Mouse (Mus musculus): ENCODE data around the gene Trim44. TPM values are rescaled to one million over a fixed set of nuclear protein-coding genes. Genes with fewer than 3 reads are reported as not detected.

The Trim44 gene
- polyA plus RNA-seq, 1 experiment: 108 TPM

- Histone ChIP-seq H3K4me1 (ENCODE audit: control insufficient read depth, insufficient read depth, low read length) (peaks cover 6% of the 10 kb centered on the region), H3K4me3 (ENCODE audit: insufficient read depth, low read depth, low read length) (no peak overlapping the region), H3K27ac (ENCODE audit: insufficient read depth, low read depth, low read length) (no peak overlapping the region)
- WGBS: 54% methylated on average over 1 of the region's 1 CpGs
- TF ChIP-seq POLR2A (IDR thresholded peaks at IDR 0.05; ENCODE audit: insufficient read depth, low read depth, low read length) (no peak), CTCF (IDR thresholded peaks at IDR 0.05; ENCODE audit: insufficient read depth, low read depth, low read length) (no peak)
These were observed 115.6 kb downstream of the Trim44 start for GRCm38 (mm10) chr2:102292051-102292450.

DNA sequence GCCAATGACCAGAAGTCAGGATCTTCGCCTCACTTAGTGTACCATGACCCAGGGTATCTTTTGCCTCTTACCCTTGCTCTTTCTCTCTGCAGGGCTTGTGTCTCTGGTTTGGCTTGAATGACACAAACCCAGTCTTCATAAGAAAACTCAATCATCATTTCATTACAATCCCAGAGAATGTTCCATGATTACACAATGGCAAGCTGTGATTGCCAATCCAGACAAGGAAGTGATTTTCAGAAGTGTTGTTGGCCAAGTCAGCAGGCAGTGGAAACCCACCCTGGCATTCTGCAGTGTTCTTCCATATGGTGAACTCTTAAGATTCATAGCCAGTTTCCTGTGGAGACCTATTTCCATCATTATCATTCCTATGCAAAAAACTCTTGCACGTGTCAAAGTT is 116.1 kb downstream of the Trim44 start:
- WGBS: 89% methylated on average over 2 of the region's 2 CpGs
- Histone ChIP-seq H3K27ac (ENCODE audit: insufficient read depth, low read depth, low read length) (no peak overlapping the region; the same call in 1 of the 2 replicates), H3K4me1 (ENCODE audit: control insufficient read depth, insufficient read depth, low read length) (peaks cover 6% of the 10 kb centered on the region), H3K4me3 (ENCODE audit: insufficient read depth, low read depth, low read length) (no peak overlapping the region)
- TF ChIP-seq CTCF (IDR thresholded peaks at IDR 0.05; ENCODE audit: insufficient read depth, low read depth, low read length) (no peak), POLR2A (IDR thresholded peaks at IDR 0.05; ENCODE audit: insufficient read depth, low read depth, low read length) (no peak)

- peaks cover 5% of the 10 kb centered on the region for H3K4me1 ChIP-seq (ENCODE audit: control insufficient read depth, insufficient read depth, low read length)
- H3K4me3 ChIP-seq (ENCODE audit: insufficient read depth, low read depth, low read length): no peak overlapping the region
- TF ChIP-seq CTCF (IDR thresholded peaks at IDR 0.05; ENCODE audit: insufficient read depth, low read depth, low read length): no peak
- no peak for TF ChIP-seq POLR2A (IDR thresholded peaks at IDR 0.05; ENCODE audit: insufficient read depth, low read depth, low read length)
- H3K27ac ChIP-seq (ENCODE audit: insufficient read depth, low read depth, low read length): no peak overlapping the region; the same call in 1 of the 2 replicates
- 58% methylated on average over 5 of the region's 5 CpGs for WGBS
These were observed 117.6 kb downstream of the Trim44 start for GRCm38 (mm10) chr2:102290041-102290440.

DNA sequence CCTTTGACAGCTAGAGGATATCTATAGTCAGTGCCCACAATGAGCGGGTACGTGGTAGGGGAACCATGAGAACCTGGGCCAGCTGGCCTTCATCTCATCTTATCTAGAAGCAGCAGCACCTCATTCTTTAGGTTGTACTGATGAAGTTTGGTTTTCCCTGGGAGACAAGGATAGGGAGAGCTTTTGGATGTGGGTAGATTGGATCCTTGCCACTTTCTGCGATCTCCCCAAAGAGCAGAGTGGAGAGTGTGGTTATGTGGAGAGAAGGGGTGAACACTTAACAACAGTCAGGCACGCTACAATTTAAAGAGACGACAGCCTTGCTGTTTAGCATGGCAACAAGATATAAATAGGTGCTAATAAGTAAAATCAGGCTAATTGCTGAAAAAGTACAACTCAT is 119.0 kb downstream of the Trim44 start:
- H3K4me1 ChIP-seq (ENCODE audit: control insufficient read depth, insufficient read depth, low read length): peaks cover 2% of the 10 kb centered on the region; the same call in 1 of the 2 replicates
- 43% methylated on average over 5 of the region's 5 CpGs for WGBS
- no peak for TF ChIP-seq POLR2A (IDR thresholded peaks at IDR 0.05; ENCODE audit: insufficient read depth, low read depth, low read length)
- TF ChIP-seq CTCF (IDR thresholded peaks at IDR 0.05; ENCODE audit: insufficient read depth, low read depth, low read length): no peak
- H3K4me3 ChIP-seq (ENCODE audit: insufficient read depth, low read depth, low read length): no peak overlapping the region
- peak overlapping the region; percentile 79 for H3K27ac ChIP-seq (ENCODE audit: insufficient read depth, low read depth, low read length)

DNA sequence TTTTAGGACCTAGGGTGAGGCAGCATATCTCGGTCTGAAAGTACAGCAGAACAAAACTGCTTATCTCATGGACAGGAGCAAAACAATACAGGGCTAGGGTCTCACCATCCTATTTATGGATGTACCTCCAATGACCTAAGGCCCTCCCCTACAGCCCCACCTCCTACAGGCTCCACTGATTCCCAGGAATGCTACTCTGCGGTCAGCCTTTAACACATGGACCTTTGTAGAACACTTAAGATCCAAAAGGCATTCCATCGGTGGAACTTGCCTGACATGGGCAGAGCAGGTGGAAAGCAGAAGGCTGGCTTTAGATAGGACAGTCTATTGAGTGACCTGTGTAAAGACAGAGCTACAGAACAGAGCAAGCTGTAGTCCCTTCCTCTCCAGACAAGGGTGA is 120.3 kb downstream of the Trim44 start:
- H3K4me3 ChIP-seq (ENCODE audit: insufficient read depth, low read depth, low read length): no peak overlapping the region
- 76% methylated on average over 3 of the region's 3 CpGs for WGBS
- TF ChIP-seq CTCF (IDR thresholded peaks at IDR 0.05; ENCODE audit: insufficient read depth, low read depth, low read length): no peak
- TF ChIP-seq POLR2A (IDR thresholded peaks at IDR 0.05; ENCODE audit: insufficient read depth, low read depth, low read length): no peak
- peaks cover 2% of the 10 kb centered on the region; the same call in 1 of the 2 replicates for H3K4me1 ChIP-seq (ENCODE audit: control insufficient read depth, insufficient read depth, low read length)
- H3K27ac ChIP-seq (ENCODE audit: insufficient read depth, low read depth, low read length): no peak overlapping the region; the same call in none of the 2 replicates

- Histone ChIP-seq H3K27ac (ENCODE audit: insufficient read depth, low read depth, low read length) (no peak overlapping the region), H3K4me3 (ENCODE audit: insufficient read depth, low read depth, low read length) (no peak overlapping the region), H3K4me1 (ENCODE audit: control insufficient read depth, insufficient read depth, low read length) (peaks cover 6% of the 10 kb centered on the region; the same call in 1 of the 2 replicates)
- WGBS: 88% methylated on average over 7 of the region's 7 CpGs
- TF ChIP-seq CTCF (IDR thresholded peaks at IDR 0.05; ENCODE audit: insufficient read depth, low read depth, low read length): no peak
- TF ChIP-seq POLR2A (IDR thresholded peaks at IDR 0.05; ENCODE audit: insufficient read depth, low read depth, low read length): no peak
These were observed 125.5 kb downstream of the Trim44 start for GRCm38 (mm10) chr2:102282081-102282480.

DNA sequence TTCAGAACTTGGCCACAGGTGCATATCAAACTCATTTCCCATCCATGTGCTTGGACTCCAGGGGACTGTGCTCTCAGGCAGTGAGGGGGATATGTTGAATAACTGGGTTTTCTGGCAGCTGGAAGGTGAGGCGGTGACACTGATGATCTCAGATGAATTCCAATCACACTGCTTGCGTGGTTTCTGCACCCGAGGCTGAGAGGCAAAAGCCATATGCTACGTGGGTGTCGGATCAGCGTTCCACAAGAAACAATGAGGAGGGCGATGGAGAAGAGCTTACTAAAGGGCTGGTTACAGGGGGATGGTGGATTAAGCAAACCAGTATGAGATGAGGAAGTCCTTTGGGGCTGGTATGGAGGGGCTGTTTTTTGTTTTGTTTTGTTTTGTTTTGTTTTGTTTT is 127.8 kb downstream of the Trim44 start:
- Histone ChIP-seq H3K27ac (ENCODE audit: insufficient read depth, low read depth, low read length) (no peak overlapping the region), H3K4me1 (ENCODE audit: control insufficient read depth, insufficient read depth, low read length) (peaks cover 6% of the 10 kb centered on the region; the same call in 1 of the 2 replicates), H3K4me3 (ENCODE audit: insufficient read depth, low read depth, low read length) (no peak overlapping the region)
- TF ChIP-seq POLR2A (IDR thresholded peaks at IDR 0.05; ENCODE audit: insufficient read depth, low read depth, low read length) (no peak), CTCF (IDR thresholded peaks at IDR 0.05; ENCODE audit: insufficient read depth, low read depth, low read length) (no peak)
- WGBS: 52% methylated on average over 7 of the region's 7 CpGs

DNA sequence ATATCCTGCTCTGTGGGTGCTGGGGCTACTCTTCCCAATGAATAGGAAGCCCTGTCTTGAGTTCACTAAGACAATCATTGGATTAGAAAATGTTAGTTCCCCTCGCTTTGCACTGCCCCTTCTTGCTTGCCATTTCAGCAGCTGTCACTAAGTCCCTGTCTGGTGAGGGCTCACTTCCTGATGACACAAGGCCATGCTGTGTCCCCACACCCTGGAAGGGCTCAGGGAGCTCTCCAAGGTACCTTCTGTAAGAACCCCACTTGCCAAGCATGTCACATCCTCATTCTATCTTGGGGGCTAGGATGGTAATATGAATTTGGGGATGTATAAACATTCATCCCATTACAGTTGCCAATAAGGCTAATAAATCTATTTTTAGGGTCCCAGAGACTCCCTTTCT is 129.7 kb downstream of the Trim44 start:
- peaks cover 11% of the 10 kb centered on the region for H3K4me1 ChIP-seq (ENCODE audit: control insufficient read depth, insufficient read depth, low read length)
- no peak overlapping the region for H3K27ac ChIP-seq (ENCODE audit: insufficient read depth, low read depth, low read length)
- H3K4me3 ChIP-seq (ENCODE audit: insufficient read depth, low read depth, low read length): no peak overlapping the region
- 50% methylated on average over 1 of the region's 1 CpGs for WGBS
- TF ChIP-seq CTCF (IDR thresholded peaks at IDR 0.05; ENCODE audit: insufficient read depth, low read depth, low read length) (no peak), POLR2A (IDR thresholded peaks at IDR 0.05; ENCODE audit: insufficient read depth, low read depth, low read length) (no peak)

DNA sequence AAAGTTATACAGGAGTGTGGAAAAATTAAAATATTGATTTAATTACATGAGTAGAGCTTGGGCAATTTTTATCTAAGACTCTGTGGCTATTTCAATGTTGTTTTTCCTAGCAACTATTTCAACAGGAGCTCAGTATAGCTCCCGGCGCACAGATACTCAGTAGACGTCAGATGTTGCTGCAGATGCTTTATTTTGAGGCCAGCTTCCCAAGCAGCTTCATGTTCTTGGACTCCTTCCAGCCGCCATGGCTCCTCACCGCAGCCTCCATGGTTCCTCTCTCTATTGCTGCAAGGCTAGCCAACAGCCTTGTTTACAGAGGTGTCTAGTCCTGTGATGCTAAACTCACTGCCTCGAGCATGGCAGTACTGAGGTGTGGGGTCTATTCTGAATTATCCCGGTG is 134.3 kb downstream of the Trim44 start:
- no peak for TF ChIP-seq CTCF (IDR thresholded peaks at IDR 0.05; ENCODE audit: insufficient read depth, low read depth, low read length)
- peaks cover 8% of the 10 kb centered on the region for H3K4me1 ChIP-seq (ENCODE audit: control insufficient read depth, insufficient read depth, low read length)
- WGBS: 49% methylated on average over 7 of the region's 7 CpGs
- no peak overlapping the region for H3K4me3 ChIP-seq (ENCODE audit: insufficient read depth, low read depth, low read length)
- 0 out of 2 replicates have a peak overlapping the region, but pooled peaks have one; percentile 5 for H3K27ac ChIP-seq (ENCODE audit: insufficient read depth, low read depth, low read length)
